Mouse (Mus musculus): Measurements from ENCODE around the gene Styxl1.

Gene Styxl1

DNA sequence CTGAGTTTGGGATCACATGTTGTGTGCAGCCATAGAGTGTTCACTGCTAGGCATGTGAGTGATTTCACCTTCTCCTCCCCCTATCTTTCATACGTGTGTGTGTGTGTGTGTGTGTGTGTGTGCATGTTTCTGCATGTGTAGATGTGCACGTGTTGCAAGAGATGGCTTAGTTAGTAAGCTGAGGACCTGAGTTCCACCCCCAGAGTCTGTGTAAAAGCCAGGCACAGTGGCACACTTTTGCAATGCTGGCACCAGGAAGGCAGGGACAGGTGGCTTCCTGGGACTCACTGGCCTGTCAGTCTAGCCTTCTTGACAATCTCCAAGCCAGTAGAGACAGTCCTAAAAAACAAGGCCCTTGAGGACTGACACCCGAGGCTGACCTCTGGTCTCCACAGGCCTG lies 13.2 kb downstream of the Styxl1 start:
- DNase-seq (ENCODE audit: low spot score in 2 of 2) = no peak

DNA sequence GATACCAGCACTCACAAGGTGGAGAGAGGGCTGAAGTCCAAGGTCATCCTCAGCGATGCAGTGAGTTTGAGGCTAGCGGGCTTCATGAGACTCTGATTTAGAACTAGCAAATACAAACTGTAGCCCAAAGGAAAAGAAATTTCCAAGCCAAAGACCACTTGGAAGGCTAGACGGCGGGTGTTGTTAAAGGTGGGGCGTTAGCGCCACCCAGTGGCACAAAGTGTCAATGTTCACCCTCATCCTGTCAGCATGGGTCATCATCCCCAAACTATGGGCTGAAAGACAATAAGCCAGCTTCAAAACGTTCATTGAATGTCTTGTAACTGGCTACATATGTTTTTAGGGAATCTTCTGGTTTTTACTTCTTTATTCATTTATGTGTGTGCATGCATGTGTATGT lies 14.7 kb downstream of the Styxl1 start:
- peak in 1 of 2 experiments; percentile 66 for DNase-seq (ENCODE audit: low spot score in 2 of 2)

DNA sequence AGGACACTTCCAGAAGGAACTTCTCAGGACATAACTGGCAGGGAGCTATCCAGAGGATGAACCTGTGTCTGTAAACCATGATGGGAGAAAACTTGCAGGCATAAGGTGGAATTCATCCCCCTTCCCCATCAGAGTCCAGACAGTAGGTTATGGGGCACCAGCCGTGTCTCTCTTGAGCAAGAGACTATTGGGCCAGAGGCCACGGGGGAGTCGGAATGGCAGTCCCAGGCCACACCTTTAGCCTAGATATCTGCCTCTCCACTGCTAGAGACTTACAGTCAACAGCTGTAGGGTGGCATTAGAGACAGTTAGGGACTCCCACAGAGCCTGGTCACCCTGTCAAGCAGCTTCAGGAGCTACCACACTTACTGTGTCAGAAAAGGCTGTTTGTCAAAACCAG lies 16.3 kb downstream of the Styxl1 start:
- DNase-seq (ENCODE audit: low spot score in 2 of 2) = no peak

DNA sequence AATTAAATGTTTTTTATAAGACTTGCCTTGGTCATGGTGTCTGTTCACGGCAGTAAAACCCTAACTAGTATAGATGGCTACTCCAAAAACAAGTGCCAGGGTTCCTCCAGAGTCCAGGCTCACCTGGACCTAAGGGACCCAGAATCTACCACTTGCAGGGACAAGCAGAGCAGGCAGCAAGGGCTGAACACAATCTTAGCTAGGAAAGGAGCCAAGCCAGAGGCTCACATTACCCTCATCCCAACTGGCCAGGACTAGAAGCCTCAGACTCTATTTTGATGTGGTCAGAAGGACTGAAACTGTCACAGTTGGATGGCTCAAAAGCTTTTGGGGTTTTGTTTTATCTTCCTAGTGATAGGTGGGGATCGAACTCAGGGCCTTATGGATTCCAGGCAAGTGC lies 26.6 kb downstream of the Styxl1 start:
- no peak for DNase-seq (ENCODE audit: low spot score in 2 of 2)

DNA sequence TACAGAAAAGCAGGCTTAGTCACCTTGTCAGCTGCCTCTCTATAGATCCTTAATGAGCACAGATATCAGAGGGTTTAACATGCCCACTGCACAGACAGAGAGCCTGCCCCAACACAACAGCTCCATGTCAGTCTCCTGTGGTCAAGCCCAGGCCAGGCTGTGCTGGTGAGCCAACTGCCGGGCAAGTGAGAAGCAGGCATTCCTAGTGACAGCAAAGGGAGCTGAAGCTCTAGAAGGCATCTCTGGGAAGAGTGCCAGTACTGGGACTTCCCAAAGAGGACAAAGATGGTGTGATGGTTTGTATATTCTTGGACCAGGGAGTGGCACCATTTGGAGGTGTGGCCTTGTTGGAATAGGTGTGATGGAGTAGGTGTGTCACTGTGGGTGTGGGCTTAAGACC lies 27.1 kb downstream of the Styxl1 start:
- DNase-seq (ENCODE audit: low spot score in 2 of 2) = no peak

DNA sequence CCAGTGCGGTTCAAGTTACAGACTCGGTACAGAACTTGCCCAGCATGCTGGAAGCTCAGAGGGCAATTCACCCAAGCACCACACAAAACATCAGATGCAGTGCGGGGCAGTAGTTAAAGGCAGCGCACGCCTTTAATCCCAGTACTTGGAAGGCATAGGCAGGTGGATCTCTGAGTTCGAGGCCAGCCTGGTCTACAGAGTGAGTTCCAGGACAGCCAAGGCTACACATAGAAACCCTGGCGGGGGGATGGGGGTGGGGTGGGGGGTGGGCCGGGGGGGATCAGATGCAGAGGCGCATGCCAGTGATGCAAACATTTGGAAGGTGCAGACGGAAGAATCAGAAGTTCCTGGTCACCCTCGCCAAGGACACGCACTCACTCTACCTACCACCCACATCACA lies 33.4 kb downstream of the Styxl1 start:
- DNase-seq (ENCODE audit: low spot score in 2 of 2) = no peak

DNA sequence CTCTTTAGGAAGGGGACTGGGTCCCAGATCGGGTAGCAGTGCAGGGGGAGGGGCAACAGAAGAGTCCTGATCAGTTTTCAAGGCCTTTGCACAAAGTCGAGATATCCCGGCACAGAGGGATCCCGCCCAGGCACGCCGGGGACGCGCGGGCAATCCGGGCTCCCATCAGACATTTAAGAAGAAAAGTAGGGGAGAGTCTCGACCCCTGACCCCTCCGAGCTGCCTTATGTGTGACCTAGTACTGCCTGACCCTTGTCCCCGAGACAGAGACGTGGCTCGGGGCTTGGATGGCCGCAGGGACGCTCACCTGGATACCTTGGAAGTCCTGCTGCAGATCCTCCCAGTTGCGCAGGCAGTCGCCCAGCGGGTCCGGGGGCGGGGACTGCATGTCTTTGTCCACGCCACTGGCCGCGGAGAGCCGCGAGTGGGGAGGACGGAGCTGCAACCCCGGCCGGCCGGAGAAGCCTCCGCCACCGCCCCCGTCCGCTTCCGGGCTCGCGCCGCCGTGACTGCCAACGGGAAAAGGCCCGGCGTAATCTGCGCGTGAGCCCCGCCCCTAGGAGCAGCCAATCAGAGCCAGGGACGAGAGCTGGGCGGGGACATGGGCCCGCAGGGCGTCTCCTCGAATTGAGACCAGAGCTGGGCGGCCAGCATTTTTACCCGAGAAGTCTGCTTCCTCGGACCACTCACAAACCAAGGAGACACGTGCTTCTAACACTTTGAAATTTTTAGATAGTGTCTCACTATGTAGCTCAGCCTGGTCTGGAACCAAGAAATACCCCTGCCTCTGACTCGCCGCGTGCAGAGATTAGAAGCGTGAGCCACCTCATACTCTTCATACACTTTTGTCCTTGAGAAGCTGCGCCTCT lies 34.2 kb downstream of the Styxl1 start, which contains the start of gene Tmem120a:
TSS of gene Tmem120a (minus strand) at position 708 of the 869 bp plus-strand sequence.
- peak; percentile 85 to 92 for DNase-seq (ENCODE audit: low spot score in 2 of 2)

DNA sequence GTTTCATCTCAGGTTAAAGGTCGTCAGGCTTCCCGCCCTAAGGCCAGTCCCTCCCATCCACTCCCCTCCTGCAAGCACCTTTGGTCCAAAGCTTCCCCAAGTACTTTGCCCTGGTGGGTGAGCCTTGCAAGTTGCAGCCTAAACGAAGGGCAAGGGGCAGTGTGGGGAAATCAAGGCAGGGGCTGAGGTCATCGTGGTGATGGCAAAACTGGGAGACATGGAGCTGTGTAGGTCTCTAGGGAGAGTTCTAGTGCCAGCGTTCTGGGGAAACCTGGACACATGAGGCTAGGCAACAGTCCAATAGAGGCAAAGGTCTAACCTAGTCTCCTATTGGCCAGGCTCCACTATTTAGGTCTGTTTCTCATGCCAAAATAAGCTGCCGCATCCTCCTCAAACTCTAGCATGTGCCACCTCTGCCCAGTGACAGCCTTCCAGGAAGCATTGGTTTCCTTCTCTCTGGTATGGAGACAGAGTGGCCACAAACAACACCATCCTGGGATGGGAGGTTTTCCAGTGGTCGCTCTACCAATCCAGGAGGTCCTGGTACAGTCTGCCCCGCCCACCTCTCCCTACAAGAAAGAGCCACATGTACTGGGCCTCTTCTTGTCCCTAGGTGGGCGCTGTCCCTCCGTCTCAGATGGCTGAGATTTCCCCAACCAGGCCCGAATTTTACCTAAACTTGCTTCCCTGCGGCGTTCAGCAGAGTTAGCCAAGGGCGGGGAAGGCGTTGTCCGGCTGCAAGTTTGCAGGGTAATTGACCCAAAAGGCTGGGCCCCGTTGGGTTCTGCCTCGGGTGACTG lies 35.0 kb downstream of the Styxl1 start:
- DNase-seq (ENCODE audit: low spot score in 2 of 2) = no peak

DNA sequence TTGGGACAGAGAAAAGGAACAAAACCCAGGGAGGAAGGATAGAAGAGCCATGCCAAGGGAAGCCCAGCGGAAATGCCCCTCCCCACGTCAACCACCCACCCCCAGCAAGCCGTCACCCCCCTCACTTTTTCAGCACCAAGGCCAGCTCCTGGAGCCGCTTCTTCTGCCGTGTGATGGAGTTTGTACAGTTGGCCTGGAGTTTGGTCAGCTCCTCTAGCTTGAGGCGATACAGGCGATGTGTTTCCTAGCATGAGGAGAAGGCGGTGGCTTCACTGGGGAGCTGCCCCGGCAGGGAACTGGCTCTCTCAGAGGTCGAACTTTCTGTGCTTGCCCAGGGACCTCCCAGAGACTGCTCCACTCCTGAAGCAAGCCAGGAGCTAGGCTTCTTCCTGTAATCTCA lies 36.0 kb downstream of the Styxl1 start:
- DNase-seq (ENCODE audit: low spot score in 2 of 2) = no peak

DNA sequence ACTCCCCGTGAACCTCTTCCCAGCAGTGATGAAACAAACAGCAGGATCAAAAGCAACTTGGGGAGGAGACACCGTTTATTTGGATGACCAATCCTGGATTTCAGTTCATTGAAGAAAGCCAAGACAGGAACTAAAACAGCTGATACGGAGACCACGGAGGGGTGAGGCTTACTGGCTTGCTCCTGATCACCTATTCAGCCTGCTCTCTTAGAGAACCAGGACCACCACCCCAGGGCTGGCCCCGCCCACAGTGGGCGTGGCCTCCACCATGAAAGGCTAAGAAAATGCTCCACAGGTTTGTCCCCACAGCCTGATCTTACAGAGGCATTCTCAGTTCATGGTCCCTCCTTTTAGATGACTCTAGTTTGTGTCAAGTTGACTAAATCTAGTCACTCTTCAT lies 39.9 kb downstream of the Styxl1 start:
- no peak for DNase-seq (ENCODE audit: low spot score in 2 of 2)

DNA sequence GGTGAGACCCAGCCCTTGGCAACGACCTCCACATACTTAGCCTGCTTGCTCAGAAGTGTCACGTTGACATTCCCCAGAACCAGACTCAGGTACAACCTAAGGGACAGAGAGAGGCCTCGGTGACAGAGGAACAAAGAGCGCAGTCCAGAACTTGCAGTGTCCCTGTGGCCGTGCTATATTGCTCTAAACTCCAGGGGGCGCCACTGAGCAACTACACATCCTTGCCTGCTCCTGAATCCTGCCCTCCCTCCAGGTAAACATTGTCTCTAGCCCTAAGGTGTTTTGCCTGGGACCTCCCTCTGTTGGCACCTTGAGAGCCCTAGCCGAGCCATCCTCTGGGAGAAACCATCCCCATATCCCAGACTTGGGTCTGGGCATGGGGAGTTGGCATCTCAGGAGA lies 41.0 kb downstream of the Styxl1 start:
- no peak for DNase-seq (ENCODE audit: low spot score in 2 of 2)

DNA sequence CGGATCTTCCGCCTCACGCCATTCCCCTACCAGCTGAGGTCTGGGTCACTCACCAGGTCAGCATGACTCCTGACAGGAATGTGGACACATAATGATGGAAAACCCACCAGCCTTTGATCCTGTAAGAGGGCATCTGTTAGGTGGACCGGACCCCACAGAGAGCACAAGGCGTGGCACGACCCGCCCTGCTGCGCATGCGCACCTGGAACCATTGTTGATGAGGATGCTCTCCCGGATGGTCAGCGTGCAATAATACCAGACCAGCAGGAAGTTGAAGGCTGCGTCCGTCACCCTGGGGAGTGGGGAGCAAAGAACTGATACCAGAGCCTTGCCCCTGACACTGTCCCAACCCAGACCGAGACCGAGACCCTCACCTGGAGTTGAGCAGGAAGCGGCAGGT lies 41.6 kb downstream of the Styxl1 start:
- no peak for DNase-seq (ENCODE audit: low spot score in 2 of 2)

DNA sequence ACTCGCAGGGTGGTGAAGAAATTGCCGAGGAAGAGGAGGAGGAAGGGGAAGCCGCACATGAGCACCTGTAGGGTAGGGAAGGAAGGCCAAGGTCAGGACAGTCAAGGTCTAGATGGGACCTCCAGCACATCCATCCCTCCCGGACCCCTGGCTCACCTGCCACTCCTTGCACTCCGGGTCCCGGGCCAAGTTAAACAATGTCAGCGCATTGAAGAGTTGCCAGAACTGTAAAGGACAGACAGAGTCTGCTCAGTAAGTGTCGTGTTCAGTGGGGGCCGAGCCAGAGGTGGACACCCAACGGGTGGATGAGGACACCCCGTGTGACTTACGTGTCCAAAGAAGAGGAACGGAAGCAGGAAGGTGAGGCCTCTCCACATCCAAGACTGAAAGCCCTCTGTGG lies 42.4 kb downstream of the Styxl1 start:
- DNase-seq (ENCODE audit: low spot score in 2 of 2) = no peak

DNA sequence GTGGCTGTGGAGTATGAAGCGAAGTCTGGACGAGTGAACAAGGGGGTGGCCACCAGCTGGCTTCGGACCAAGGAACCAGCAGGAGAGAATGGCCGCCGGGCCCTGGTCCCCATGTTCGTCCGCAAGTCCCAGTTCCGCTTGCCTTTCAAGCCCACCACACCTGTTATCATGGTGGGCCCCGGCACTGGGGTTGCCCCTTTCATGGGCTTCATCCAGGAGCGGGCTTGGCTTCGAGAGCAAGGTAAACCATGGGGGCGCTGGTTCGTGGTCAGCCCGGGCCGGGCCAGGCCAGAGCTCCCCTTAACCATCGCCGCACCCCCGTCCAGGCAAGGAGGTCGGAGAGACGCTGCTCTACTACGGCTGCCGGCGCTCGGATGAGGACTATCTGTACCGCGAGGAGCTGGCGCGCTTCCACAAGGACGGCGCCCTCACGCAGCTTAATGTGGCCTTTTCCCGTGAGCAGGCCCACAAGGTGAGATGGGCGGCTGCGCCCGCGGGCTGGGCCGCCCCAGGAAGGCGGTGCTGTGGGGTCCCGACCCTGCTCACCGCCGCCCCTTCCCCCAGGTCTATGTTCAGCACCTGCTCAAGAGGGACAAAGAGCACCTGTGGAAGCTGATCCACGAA lies 44.0 kb downstream of the Styxl1 start:
- DNase-seq (ENCODE audit: low spot score in 2 of 2) = no peak

DNA sequence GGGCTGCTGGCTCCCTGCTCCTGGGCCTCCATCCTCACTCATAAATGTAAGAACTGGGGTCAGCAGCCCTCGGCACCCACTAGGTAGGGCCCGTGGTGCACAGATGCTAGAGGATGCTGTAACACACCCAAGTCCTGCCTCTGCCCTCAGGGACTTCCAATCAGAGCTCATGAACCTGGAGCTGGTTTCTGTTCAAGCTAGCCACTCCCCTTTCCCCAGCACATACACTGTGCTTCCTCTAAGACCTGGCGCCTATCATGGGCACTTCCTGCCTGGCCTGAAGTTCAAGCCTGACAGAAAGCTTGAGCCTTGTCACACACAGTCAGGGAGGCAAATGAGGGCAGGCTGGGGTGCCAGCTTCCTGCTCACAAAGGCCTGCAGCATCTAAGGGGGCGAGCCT lies 45.1 kb downstream of the Styxl1 start:
- no peak for DNase-seq (ENCODE audit: low spot score in 2 of 2)

DNA sequence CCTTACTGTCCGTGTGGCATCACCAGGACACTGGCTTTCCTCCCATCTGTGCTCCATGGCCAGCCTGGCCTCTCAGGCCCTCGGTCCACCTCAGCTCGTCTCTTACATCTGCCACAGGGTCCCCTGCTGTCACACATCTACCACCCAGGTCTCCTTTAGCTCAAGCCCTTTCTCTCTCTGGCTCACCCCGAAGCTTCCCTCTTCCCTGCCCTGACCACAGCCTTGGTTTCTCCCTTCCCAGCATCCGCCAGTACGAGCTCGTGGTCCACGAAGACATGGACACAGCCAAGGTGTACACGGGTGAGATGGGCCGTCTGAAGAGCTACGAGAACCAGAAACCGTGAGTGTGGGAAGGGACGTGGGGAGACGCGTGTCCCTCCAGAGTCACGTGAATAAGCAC lies 46.9 kb downstream of the Styxl1 start:
- no peak for DNase-seq (ENCODE audit: low spot score in 2 of 2)

DNA sequence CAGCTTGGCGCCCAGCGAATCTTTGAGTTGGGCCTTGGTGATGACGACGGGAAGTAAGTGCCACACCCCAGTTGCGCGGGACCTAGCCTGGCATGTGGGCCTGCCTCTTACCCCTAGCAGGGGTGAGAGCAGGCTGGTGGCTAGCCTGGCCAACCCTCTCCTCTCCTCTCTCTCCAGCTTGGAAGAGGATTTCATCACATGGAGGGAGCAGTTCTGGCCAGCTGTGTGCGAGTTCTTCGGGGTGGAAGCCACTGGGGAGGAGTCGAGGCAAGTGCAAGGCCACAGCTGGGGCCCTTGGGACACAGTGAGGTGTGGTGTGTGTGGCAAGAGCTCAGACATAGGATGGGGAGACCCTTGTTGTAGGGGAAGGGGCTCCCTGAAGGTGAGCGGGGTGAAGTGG lies 47.3 kb downstream of the Styxl1 start:
- no peak for DNase-seq (ENCODE audit: low spot score in 2 of 2)

DNA sequence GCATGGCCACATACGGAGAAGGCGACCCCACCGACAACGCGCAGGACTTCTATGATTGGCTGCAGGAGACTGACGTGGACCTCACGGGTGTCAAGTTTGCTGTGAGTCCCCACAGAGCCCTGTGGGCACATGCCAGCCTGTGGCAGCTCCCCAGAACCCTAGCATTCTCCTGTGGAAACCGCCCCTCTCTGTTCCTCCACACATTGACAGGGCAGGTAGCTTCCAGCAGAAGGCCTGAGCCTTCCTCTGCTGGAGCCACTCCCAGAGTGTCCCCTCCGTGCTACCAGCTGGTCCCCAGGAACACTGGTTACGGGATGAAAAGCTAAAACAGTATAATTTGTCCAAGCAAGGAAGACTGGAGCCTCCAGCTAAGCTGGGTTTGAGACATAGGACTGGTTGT lies 47.9 kb downstream of the Styxl1 start:
- DNase-seq (ENCODE audit: low spot score in 2 of 2) = no peak

DNA sequence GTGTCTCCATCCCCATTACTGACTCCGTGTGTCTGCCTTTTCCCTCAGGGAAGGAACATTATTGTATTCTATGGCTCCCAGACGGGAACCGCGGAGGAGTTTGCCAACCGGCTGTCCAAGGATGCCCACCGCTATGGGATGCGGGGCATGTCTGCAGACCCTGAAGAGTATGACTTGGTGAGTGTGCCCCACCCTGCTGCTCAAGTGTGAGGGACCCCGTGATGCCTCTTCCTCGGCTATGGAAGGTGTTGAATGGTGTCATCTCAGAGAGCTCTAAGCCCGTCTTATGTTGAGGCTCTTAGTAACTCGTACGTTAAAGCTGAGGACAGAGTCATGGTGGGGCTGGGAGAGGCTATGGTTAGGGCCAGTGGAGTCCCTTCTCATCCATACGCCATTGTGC lies 48.8 kb downstream of the Styxl1 start:
- no peak for DNase-seq (ENCODE audit: low spot score in 2 of 2)

DNA sequence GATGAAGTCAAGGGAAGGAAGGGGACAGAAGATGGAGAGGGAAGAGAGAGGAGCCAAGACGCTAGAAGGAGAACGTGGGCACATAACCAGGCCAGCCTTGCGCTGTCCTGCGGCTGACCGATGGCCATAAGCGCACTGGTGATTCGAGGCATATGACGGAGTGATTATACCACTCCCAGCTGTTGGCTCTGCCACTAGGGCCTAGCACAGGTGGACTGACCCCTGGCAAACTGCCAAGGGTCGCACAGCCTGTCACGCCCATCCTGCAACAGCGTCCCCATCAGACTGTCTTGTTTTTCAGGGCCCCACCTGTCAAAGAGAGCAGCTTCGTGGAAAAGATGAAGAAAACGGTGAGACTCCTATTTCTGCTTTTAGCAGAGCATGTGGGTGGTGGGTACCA lies 49.8 kb downstream of the Styxl1 start:
- DNase-seq (ENCODE audit: low spot score in 2 of 2) = no peak

DNA sequence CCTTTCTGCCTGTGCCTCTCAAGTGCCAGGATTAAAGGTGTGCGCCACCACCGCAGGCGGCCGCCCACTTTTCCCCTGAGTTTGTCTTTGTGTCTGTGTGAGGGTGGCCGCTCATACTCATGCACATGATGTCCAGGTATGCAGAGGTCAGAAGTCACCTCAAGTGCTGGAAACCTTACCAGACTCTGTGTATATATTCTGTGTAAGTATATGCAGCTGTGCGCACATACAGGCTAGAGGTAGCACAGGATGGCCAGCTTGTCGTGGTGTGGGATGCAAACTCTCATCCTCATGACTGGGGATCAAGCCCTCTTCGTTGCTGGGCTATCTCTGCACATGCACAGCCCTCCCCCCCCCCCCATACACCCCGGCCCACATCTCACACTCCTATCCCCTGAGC lies 50.3 kb downstream of the Styxl1 start:
- no peak for DNase-seq (ENCODE audit: low spot score in 2 of 2)

DNA sequence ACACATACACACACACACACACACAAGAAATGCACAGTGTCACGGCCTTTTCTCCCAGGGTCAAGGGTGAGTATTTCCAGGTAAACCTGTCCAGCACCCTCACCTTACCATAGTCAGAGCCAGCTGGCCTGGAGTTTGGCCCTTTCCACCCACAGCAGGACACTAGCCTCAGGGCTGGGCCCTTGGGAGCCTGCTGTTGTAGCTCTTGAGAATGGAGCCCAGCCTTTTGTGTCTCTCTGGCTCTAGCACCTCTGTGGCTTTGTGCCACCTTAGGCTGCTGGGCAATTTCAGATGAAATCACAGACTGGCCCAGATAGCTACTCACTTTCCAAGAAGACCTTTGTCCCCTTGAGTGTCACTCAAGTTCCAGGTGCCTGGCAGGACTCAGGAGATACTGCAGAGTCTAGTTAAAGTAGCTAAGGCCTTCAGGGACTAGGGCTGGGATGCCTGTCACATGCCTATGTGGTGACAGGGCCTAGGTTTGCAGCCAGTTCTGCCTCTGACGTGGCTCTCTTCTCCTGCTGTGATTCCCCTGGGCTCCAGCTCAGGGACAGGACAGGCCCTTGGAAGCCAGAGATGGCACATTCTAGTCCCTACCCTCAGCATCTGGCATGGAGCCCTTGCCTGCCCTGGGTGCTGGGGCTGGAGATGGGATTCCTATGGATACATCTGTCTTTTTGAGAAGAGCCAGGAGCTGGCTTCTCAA lies 51.4 kb downstream of the Styxl1 start:
- DNase-seq (ENCODE audit: low spot score in 2 of 2) = no peak
